Mouse (Mus musculus): Measurements from ENCODE around the gene Scap.
"Not testable (repeated sequence)": the region's sequence is repeated elsewhere in the genome, so short reads cannot be mapped to it uniquely, and the experiment has no call there.

Scap gene

DNA sequence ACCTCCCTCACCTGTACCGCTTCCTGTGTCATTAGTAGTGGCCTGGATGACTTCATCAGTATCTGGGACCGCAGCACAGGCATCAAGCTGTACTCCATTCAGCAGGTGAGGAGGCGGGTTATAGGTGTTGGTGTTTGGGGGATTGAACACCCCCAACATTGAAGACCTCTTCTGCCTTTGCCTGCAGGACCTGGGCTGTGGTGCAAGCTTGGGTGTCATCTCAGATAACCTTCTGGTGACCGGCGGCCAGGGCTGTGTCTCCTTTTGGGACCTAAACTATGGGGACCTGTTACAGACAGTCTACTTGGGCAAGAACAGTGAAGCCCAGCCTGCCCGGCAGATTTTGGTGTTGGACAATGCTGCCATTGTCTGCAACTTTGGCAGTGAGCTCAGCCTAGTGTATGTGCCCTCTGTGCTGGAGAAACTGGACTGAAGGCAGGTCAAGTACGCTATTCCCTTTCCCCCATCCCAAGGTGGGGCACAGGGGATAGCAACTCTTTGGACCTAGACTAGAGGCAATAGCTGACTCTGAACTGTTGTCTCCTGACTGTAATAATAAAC, 51.4 kb downstream of the Scap start:
- DNase-seq (ENCODE audit: low spot score), result no peak

DNA sequence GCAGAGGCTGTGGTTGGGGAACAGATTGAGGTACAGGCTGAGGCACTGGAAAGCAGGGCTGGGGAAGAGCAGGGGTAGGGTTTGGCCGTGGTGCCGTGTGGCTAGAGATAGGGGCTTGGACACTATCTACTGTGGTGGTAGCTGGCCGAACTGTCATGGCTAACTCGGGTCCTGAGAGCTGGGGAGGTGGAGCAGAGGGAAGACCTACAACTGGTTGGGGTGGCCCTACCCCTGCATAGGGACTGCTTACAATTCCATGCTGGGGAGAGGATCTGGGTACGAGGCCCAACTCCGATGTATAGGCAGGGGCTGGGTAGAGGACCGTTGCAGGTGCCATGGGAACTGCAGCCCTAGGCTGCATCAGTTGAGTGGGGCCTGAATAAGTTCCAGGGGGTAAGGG, 54.9 kb downstream of the Scap start:
- no peak for DNase-seq (ENCODE audit: low spot score)

DNA sequence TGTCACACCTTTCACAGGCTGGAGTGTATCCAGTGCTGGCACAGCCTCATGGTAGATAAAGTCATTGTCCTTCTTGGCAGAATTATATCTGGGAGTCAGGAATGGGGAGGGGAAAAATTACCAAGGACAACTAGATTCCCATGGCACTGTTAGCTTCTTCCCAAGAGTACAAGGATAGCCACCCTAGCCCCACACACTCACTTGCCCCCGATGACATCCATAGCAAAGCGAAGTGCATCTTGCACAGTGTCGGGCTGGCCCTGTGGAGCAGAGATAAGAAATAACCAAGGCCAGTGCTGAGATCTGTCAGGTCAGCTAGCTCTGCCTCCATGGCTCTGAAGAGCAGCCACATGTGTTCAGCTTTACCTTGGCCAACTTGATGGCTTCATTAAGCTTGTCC, 57.8 kb downstream of the Scap start:
- DNase-seq (ENCODE audit: low spot score), result no peak

DNA sequence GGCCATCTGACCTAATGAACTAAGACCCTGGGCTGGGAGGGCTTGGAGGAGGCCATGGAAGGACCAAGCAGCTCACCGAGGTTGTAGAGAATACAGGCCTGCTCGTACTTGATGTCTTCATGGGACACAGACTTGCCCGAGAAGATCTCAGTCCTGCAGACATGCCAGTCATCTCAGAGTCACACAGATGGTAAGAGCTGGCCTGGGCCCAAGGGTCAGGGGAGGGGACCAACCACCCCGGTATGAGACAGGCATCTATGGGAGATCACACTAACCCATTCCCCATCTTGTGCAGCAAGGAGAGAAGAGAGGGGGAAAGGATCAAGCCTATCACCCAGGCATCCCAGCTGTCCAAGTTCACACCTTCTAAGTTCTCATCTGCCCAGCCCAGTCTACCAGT, 60.2 kb downstream of the Scap start:
- DNase-seq (ENCODE audit: low spot score), result no peak

DNA sequence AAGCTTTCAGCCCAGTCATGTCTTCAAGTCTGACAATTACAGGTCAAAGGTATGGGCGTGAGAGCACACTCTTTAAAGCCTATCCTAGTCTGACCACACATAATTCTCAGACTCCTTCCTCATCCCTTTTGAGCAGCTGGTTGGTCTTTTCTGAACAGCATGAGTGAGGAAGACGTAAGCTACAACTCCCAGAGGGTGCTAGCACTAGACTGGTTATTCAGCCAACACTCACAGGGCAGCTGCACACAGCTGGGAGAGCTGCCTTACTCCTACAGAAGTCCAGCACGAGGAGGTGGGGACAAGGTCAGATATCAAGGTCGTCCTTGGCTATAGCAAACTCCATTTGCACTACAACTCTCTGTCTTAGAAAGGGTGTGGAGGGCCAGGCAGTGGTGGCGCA, 67.6 kb downstream of the Scap start:
- DNase-seq (ENCODE audit: low spot score), result no peak

DNA sequence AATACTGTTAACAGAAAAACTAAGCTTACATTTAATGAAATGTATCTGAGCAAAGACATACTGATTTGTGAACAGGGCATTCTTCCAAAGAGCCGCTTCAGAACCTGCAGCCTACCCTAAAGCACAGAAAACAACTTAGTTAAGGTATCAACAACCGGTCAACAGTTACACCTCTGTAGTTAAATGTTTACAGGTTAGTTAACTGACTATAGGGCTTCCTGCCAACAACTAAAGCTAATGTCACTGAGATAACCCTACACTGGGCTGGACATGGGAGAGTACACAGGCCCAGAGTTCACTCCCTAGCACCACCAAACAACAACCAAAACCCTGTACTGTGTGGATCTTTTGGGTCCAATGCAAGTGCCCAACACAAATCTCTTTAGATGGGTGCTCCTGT, 69.6 kb downstream of the Scap start:
- no peak for DNase-seq (ENCODE audit: low spot score)

DNA sequence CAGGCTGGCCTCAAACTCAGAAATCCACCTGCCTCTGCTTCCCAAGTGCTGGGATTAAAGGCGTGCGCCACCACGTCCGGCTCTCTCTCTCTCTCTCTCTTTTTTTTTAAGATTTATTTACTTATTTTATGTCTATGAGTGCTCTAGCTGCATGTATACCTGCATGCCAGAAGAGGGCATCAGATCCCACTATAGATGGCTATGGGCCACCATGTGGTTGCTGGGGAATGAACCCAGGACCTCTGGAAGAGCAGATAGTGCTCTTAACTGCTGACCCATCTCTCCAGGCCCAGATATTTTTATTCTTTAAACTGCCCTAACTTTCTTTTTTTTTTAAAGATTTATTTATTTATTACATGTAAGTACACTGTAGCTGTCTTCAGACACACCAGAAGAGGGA, 70.2 kb downstream of the Scap start:
- not testable (repeated sequence) for DNase-seq (ENCODE audit: low spot score)

DNA sequence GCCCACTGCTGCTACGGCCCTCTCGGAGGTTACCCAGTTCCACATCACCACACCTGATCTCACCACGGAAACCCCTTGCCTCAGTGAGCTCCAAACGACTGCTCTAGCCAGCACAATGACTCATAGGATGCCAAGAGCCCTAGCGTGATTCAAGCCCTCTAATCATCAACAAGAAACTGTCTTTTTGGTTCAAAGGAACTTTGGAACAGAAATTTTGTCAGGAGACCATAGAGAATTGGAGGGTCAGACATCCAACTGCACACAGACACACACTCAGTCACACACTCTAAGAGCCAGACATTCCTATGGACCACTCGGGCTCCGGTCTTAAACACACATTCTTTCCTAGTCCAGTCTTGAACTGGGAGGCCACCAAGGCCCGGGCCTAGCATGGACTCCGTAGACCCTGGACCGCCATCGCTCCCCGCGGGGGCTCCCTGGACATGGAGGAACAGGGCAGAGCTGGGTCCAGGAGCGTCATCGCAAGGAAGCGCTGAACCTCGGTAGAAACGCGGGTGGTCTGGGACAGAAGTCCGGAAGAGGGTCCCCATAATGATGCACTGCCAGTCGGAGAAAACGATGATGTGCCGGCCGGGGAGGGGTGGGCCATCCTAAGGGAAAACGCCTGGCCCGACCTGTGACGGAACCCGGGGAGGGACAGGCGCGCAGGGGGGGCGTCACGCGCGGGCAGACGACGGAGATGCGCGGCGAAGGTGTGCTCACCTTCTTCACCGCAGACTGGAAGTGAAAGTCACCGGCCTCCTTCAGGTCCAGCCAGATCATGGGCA, 74.4 kb downstream of the Scap start:
- peak; percentile 29 for DNase-seq (ENCODE audit: low spot score)

DNA sequence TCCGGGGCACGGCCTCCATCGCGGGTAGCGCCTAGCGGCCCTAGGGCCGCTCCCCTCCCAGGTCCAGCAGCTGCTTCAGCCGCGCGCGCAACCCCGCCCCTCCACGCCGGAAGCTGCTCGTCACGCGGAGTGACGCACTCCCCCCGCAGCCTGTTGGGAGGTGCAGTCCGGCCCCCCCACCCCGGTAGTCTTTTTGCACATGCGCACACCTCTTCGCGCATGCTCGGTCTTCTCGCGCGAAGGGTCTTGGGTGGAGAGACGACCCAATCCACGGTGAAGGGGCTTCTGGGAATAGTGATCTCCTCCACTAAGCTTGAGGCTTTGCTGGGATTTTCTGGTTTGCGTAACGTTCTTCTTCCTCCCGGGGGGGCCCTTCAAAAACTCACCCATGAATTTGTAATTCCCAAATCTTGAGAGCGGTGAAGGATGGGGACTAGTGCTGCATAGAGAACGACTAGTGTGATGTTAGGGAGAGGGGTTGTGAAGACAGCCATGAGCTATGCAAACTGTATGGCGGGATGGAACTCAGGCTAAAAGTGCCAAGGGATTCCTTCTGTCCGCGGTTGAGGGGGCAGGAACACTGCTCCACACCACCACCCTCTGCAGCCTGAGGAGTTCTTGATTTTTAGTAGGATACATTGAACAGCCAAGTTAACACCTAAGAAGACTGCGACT, 75.1 kb downstream of the Scap start, which contains the start of gene Ptpn23:
Gene Ptpn23 (minus strand): TSS at position 115 of the 675 bp plus-strand sequence.
- DNase-seq (ENCODE audit: low spot score), result peak; percentile 86

DNA sequence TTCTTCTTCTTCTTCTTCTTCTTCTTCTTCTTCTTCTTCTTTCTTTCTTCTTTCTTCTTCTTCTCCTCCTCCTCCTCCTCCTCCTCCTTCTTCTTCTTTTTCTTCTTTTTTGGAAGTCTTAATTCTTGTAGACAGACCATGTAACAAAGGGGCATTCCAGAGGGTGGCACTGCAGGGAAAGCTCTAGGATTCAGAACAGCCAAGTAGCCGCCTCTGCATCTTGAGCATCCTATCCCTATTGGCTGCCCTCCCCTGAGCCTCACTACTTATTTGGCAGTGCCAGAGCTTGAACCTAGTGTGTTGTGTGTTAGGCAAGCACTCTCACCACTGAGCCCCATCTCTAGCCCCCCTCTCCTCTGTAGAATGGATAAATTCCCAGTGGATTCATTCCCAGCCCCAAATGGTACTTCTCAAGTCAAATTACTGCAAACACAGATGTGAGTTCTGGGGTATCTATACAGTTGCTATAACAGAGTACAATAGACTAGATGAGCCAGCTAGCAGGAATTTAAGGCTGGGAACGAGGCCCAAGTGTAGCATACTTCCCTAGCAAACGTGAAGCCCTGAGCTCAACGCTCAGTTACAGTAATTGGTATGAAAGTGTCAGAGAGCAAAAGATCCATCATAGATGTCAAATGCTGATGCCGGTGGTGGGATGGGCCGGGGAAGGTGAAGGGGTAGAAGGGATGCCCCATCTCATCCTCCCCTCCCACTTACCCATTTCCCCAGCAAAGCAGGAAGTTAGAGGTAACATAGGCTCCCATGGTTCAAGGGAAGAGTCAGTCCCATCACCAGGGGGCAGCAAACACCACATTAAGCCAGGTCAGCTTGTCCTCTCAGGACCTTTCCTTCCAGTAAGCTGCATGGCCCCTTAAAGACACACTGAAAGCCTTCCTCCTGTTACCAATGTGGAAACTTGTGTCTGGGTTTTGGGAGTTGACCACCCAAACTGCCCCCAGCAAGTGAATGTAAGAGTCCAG, 78.1 kb downstream of the Scap start:
- DNase-seq (ENCODE audit: low spot score), result peak; percentile 59

DNA sequence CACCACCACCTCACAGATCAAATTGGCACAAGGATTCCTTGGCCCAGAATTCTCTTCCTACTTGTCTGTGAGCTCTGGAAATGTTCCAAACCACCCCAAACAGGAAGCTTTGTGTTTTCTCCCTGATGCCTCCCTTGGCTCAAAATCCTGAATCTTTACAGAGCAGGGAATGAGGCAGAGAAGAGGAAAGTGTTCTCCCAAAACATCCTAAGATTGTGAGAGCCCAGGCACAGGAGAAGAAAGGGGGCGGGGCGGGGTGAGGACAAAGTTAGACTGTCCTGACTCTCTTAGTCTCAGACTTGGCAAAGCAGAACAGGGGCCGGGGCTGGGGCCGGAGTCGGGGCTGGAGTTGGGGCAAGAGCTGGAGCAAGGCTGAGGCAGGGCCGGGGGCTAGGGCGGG, 79.8 kb downstream of the Scap start:
- DNase-seq (ENCODE audit: low spot score), result no peak

DNA sequence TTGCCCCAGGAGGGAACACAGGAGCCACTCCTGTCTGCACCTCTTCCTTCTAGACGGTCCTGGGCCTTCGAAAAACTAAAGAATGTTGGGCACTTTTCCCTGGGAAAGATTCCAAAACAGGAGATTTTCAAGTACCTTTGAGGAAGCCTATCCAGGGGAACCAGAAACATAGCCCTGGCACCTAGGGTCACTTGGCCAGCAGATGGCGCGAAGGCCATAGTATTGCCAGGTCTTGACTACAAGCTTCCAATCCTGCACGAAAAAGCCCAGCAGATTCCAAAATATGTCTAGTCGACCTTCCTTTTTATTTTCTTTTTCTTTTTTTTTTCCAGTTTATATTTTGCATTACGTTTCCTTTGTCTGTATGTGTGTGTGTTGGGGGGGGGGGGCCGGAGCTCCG, 80.7 kb downstream of the Scap start:
- DNase-seq (ENCODE audit: low spot score), result no peak

DNA sequence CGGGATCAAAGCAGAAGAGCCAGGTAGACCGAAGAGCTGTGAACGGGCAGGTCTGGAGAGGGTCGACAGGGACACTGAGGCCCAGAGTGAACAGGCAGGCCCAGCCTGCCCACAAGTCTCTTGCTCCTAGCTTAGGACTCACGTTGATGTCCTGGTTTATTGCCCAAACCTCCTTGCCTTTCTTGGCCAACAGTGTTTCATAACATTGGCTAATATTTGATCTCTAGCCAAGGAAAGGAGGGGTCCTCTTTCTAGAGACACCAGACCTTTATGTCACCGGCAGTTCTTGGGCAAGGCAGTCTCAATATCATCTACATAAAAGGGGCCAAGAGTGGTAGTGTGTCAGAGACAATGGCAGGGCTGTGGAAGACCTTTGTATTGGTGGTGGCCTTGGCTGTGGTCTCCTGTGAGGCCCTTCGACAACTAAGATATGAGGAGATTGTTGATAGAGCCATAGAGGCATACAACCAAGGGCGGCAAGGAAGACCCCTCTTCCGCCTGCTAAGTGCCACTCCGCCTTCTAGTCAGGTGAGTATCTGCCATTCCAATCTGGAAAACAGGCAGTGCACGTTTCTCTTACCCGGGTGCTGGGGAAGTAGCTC, 86.5 kb downstream of the Scap start, which contains the start of gene Ngp:
Gene Ngp (plus strand): TSS at position 237 of the 602 bp plus-strand sequence.
- no peak for DNase-seq (ENCODE audit: low spot score)

DNA sequence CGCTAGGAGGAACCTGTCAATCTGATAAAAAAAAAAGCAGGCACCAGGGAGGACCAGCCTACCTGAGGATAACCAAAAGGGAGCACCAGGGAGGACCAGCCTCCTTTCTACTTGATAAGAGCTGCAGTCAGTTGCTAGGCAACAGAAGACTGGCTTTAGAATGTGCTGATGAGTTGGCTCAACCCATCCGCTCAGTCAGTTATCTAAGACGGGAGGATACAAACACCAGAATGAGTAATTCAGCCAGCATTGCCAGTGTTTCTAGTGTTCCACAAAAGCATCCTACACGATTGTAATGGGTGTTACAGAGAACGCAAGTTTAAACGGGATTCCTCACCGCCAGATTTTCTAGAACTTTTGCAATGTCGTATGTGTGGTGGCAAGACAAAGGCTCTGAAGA, 98.2 kb downstream of the Scap start:
- no peak for DNase-seq (ENCODE audit: low spot score)

DNA sequence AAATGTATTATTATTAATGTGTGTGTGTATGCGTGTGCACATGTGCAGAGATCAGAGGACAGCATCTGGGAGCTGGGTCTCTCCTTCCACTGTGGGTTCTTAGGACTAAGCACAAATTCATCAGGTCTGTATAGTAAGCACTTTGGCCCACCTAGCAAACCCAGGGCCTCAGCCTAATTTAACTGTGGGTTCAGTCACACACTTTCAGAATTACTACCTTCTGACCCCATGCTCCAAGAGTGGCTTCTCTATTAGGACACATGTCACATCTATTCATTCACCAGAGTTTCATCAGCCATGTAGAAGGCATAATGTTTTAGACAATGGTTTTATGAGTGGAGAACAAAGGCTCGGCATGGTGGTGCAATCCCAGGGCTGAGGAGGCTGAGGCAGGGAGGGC, 100.0 kb downstream of the Scap start:
- no peak for DNase-seq (ENCODE audit: low spot score)

Measured in spleen, adult 12 weeks (tissue).